25 mouse cellular contexts compared by ENCODE assay signal in genomic region chr7:118493892-118494291, GRCm38 (mm10). TPM values are rescaled to one million over a fixed set of nuclear protein-coding genes. Genes with fewer than 3 reads are reported as not detected.
DNase-seq lines count a peak whose midpoint lies in the region; ATAC-seq and TF ChIP-seq lines count a peak whose summit lies in the region.
"Had no signal": no experiment of that assay in that cellular context is flagged by ENCODE, and none has a peak within 500 bp of the region (broad histone marks: within the 10 kb centered on the region; RNA-seq: fewer than 3 reads in every experiment).

No protein-coding gene starts in this region.

- WGBS in lung, adult 2 months = 73% methylated on average over 9 of the region's 9 CpGs

- TF ChIP-seq CTCF in lung, adult 2 months (IDR thresholded peaks at IDR 0.05; ENCODE audit: insufficient read depth, low read length) = no peak

- peaks cover 9% of the 10 kb centered on the region for H3K4me1 ChIP-seq in lung, adult 2 months (ENCODE audit: control insufficient read depth, insufficient read depth, low read length)

- H3K4me3 ChIP-seq in lung, adult 2 months (replicated peaks; ENCODE audit: extremely low read depth, low read depth, low read length) = no peak overlapping the region
- H3K4me3 ChIP-seq: embryonic facial prominence, embryonic 15.5 days; erythroblast, embryonic 14.5 days; forebrain, embryonic 15.5 days; heart, embryonic 15.5 days; hindbrain, embryonic 13.5 days had no signal

- TF ChIP-seq POLR2A in lung, adult 2 months (IDR thresholded peaks at IDR 0.05; ENCODE audit: borderline replicate concordance, extremely low read depth, low read depth, low read length) = no peak

- ATAC-seq in cerebellum, adult (ENCODE audit: insufficient number of reproducible peaks, low FRiP score, low TSS enrichment) = no peak
- ATAC-seq: activated CD4-positive, CD25-positive, alpha-beta regulatory T cell, adult 4 months; forebrain, embryonic 15.5 days; Patski had no signal

- peak; percentile 46 to 78 for DNase-seq in lung, adult 18-20 months
- DNase-seq in lung, adult 2 months = no peak
- DNase-seq in lung, postnatal 10 days = peak; percentile 60
- peak; percentile 36 to 41 for DNase-seq in lung, postnatal 4 days
- no peak for DNase-seq in cerebellum, postnatal 36 days
- DNase-seq in layer of hippocampus, adult 8-10 months (ENCODE audit: low spot score in 2 of 2) = no peak
- DNase-seq: adrenal gland, adult 2 months; adrenal gland, postnatal 25 days; cerebellum, adult 2 months; cerebellum, postnatal 10 days; embryo, embryonic 11 days; gastrocnemius, postnatal 36 days; heart, adult 18-20 months; heart, postnatal 14 days had no signal

RNA-seq across cellular contexts. Expression of gene Itpripl2, which starts 2.1 kb away (rescaled TPM):
- polyA plus RNA-seq in lung, adult 2 months (2012; rRNA removed) = 60.9 and 84.2 TPM in 2 replicates
- total RNA-seq in layer of hippocampus, adult 8-10 months (2022) = 1 to 10 TPM; 3.4 to 7.7 (median 4.9) TPM
- total RNA-seq: CH12.LX had no signal
- polyA plus RNA-seq: erythroblast, embryonic 14.5 days had no signal

RNA-seq across cellular contexts. Expression of gene Coq7, which starts 39.3 kb away (rescaled TPM):
- 29.2 and 41.4 TPM in 2 replicates for polyA plus RNA-seq in lung, adult 2 months (2012; rRNA removed)
- total RNA-seq in layer of hippocampus, adult 8-10 months (2022) = 10 to 100 TPM; 29.6 to 40.5 (median 37.4) TPM

RNA-seq across cellular contexts. Expression of gene Syt17, which starts 45.9 kb away (rescaled TPM):
- polyA plus RNA-seq in lung, adult 2 months (2012; rRNA removed) = 5.0 and 6.8 TPM in 2 replicates
- 10 to 100 TPM; 61.5 to 90.0 (median 76.4) TPM for total RNA-seq in layer of hippocampus, adult 8-10 months (2022)
- total RNA-seq: CH12.LX; common myeloid progenitor, adult 5-6 weeks; hematopoietic stem cell, adult 5-6 weeks had no signal

Comparison
In these comparisons a context has a peak if more than half of its experiments do, and no peak if none do; other contexts are left out.
1. DNase-seq: peak in lung, adult 18-20 months (2 of 2), lung, postnatal 10 days (single experiment) and lung, postnatal 4 days (2 of 2); none in lung, adult 2 months (single experiment), cerebellum, postnatal 36 days (0 of 2) and layer of hippocampus, adult 8-10 months (0 of 2).